Mouse (Mus musculus) induced T-regulatory cell, adult 2 months (primary cell): ENCODE results near the gene Ptch2.

ENCODE experiments used
- DNase-seq: peaks from one replicate; pipeline ENCODE4 v3.0.0-alpha.2; 2012; ENCODE audit warnings: low read depth

Gene Ptch2

DNA sequence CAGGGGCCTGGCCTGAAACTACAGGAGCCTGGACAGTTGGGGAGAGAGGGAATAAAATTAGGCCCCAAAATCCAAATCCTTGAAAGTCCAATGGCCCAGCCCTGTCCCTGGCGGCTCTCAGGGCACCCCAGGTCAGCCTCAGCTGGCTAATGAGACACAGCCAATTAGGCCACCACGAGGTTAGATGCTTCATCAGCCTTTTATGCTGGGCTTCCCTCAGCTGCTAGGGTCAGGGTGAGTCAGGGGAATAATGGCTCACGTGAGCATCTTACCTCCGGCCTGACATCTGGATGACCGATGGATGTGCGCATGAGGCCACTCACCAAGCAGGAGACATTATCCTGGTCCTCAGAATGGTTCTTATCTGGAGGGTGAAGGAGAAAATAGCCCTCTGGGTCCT, 34.9 kb downstream of the Ptch2 start:
- no peak for DNase-seq

- DNase-seq, result no peak
Measured at GRCm38 (mm10) chr4:117131198-117131597, 35.3 kb downstream of the Ptch2 start.

DNA sequence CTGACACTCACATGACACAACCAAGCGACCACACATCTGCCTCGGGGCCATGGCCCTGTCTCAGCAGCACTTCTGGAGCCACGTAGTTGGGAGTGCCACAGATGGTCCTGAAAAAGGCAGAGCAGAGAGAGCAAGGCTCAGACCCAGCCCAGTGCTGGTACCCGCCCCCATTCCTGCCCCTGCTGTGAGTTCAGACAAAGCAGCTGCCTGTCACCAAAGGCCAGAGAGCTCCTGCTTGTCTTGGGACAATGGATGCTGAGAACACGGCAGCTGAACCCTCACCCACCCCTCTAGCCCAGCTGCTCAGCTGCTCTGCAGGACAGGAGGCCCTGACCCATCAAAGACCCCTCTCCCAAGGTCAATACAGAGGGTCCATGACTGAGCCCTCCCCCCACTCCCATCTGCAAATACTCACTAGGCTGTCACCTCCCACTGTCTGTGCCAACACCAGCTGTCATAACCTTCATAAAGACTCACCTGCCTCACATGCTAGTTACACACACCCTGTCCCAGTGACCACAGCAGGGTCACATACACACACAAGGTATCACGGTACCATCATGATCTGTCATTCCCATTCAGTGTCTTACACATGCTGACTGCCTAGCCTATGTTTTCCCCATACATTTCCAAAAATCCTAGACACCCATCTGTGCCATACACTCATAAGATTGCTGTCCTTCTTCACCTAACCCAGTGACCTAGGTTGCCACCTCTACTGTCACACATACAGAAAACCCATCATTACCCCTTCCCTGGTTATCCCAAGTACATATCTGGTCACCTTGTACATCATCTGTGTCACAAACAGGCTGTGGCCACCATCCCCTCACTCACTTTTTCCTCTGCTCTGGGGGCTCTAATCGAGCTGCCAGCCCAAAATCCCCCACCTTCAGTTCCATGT, 36.3 kb downstream of the Ptch2 start:
- DNase-seq, result no peak

GRCm38 (mm10) chr4:117132794-117133143, 36.9 kb downstream of the Ptch2 start:
- DNase-seq, result no peak

DNA sequence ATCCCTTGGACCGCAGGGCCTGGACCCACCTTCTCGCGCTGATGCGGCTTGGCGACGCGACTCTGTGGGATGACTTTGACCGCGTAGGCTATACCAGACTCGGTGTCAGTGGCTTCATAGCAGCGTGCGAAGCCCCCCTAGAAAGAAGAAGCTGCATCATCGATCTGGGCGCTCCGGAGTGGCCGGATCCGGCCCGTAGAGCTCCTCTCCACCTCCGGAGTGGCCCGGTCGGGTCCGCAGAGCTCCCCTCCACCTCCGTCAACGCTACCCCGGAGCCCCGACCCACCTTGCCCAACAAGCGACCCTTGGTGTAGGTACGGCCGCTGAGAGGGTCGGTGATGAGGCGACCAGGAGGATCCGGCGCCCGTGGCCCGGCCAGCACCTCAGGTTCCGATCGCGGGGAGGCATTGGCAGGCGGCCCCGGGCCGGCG, 37.5 kb downstream of the Ptch2 start:
- no peak for DNase-seq

DNA sequence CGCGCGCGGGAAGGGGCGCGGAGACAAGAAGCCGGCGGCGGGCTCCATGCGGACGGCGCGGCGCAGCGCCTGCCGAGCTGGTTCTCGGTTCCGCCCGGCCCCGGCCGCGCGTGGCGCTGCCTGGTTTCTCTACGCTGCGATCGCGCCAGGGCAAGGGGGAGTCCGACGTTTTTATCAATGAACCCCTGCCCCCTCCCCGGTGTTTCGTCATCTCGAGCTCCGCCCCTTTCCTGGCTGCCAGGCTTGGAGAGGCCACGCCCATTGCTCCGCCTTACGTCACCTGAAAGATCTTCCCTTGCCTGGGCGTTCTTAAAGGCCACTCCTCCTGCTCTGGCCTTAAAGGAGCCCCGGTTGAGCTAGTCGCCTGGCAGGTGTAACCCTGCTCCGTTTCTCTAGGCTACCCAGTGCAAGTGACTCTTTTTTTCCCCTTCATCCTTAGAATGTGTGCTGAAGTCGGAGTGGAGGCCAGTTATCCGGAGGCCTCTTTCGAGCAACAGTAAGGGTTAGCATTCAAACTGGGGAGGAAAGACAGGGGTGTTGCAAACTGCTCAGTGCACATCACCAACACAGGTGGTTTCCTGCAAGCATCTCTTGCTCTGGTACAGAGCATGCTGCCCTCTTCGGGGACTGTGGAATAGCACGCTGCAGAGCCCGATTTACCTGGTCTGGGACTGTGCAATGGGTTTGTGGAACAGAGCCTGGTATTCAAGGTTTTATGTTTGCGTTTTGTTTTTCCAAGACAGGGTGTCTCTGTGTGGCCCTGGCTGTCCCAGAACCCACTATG, 38.1 kb downstream of the Ptch2 start, which contains the start of gene Plk3:
Gene Plk3 (minus strand): TSS at position 147 of the 784 bp plus-strand sequence.
- peak; percentile 100 for DNase-seq

DNA sequence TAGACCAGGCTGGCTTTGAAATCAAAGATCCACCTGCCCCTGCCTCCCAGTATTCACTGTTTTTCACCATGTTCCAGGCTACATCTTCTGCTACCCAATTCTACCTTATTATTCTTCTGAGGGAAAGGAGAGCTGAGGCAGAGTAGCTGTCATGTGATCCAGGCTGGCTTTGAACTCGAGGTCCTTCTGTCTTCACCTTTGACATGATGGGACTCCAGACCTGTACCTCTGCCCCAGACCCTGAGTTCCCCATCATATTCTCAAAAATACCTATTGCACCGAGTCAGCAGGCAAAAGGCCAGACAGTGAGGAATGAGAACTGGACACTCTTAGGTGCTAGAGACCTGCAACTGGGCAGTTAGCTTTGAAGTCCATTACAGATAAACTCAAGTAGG, 38.7 kb downstream of the Ptch2 start:
- DNase-seq, result no peak

DNA sequence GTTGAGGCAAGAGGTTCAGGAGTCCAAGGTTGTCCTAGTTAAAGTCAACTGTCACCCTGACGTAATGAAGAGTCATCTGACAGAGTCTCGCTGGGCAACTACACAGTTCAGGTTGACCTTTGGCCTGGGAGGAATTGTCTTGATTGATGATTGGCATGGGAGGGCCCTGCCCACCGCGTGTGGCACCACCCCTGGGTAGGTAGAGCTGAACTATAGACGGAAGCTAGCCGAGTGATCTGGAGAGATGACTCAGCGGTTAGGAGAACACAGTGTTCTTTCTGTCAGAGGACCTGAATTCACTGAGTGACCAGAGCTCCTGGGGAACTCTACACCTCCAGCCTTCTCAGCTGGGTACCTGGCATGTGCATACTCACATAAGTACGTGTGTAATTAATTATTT, 40.2 kb downstream of the Ptch2 start:
- DNase-seq, result peak; percentile 72

GRCm38 (mm10) chr4:117138295-117139216, 42.7 kb downstream of the Ptch2 start:
- no peak for DNase-seq

DNA sequence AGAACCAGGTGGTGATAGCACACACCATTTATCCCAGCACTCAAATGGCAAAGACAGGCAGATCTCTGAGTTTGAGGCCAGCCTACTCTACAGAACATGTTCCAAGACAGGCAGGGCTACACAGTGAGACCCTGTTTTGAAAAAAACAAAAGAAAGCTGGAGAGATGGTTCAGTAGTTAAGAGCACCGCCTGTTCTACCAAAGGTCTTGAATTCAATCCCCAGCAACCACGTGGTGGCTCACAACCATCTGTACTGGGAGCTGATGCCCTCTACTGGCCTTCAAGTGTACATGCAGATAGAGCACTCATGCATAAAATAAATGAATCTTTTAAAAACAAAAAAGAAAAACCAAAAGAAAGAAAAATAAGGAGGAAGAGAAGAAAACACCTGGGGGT, 43.3 kb downstream of the Ptch2 start:
- DNase-seq, result peak; percentile 84

DNA sequence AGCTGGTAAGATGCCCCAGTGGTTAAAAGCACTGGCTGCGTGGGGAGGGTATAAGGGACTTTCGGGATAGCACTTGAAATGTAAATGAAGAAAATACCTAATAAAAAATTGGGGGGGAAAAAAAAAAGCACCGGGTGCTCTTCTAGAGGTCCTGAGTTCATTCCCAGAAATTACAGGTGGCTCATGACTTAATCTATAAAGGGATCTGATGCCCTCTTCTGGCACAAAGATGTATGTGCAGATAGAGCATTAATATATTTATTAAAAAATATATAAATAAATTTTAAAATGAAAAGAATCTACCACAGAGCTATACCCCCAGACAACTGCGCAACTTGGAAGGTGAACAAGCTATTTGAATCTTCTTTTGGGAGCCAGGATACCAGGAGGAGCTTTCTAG, 44.7 kb downstream of the Ptch2 start:
- peak; percentile 63 for DNase-seq

- DNase-seq, result no peak
Measured at GRCm38 (mm10) chr4:117143023-117143422, 47.1 kb downstream of the Ptch2 start.

DNA sequence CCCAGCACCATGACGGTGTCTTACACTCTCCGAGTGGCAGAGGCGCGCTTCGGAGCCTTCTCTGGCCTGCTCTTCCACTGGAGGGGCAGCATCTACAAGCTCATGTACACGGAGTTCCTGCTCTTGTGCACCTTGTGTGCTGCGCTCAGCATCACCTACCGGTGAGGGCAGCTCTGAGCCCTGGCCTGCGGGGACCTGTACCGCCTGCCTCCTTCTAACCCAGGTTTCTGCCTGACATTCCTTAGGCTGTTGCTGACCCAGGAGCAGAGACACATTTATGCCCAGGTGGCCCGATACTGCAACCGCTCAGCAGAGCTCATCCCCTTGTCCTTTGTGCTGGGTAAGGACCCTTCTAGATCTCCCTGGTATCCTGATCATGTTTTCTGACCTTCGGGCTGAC, 49.4 kb downstream of the Ptch2 start:
- DNase-seq, result no peak

DNA sequence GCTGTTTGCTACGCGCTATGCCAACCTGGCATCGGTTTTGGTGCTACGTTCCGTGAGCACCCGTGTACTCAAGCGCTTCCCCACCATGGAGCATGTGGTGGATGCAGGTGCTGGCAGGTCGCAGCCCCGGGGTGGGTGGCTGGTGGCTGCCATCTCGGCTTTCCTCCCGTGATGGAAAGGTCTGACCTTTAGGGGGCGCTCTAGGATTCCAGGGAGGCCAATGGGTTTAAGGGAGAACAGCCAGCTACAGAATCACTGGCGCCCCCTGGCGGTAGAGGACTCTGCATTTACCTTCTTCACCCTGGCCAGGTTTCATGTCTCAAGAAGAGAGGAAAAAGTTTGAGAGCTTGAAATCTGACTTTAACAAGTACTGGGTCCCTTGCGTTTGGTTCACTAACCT, 50.3 kb downstream of the Ptch2 start:
- peak; percentile 97 for DNase-seq

DNA sequence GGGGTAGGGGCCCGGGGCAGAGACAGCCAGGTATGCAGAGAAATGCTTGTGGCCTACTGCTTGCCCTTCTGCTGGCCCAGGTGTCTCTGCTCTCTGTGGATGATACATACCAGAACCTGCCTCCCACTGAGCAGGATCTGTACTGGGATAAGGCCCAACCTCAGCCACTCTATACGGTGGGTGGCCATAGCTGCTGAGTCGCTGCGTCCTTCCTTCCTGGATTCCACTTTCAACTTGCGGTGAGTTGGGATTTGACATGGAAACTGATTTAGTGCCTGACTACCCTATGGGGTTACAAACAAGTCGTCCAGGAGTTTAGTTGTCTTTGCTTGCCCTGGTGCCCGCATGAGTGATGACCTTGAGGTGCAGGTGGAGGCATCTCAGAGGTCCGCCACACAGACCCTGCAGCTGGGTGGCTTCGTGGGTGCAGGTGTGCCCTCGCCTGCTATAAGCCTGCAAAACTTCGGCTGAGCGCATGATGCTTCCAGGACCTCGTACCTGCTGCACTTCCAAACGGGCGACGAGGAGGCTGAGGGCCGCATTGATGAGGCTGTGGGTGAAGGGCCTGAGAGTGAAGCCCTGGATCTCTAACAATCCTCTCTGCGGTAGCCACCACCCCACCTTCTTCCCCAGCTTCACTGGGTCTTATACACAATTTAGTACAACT, 52.3 kb downstream of the Ptch2 start:
- no peak for DNase-seq

- no peak for DNase-seq
Measured at GRCm38 (mm10) chr4:117148815-117149214, 52.9 kb downstream of the Ptch2 start.

GRCm38 (mm10) chr4:117149291-117150211, 53.7 kb downstream of the Ptch2 start:
- DNase-seq, result no peak

- no peak for DNase-seq
Measured at GRCm38 (mm10) chr4:117150212-117150733, 54.4 kb downstream of the Ptch2 start.

GRCm38 (mm10) chr4:117151416-117151815, 55.5 kb downstream of the Ptch2 start:
- DNase-seq, result no peak

DNA sequence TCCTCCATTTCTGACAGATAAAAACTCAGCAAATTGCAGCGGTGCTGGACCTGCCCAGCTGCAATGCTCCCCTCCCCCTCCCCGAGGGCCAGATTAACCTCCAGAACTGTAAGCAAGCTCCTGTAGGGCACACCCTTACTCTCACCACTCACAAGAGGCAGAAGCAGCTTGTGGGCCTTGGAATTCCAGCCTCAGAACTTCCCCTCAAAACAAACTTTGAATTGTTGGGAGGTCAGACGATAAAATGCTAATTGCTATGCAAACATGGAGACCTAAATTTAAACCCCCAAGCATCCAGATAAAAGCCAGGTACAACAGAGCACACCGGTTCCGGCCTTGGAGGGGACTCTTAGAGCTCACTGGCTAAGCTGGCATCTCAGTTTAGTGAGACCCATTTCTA, 56.8 kb downstream of the Ptch2 start:
- DNase-seq, result no peak
